Mouse (Mus musculus): ENCODE measurements around the gene Sptbn4. TPM values are rescaled to one million over a fixed set of nuclear protein-coding genes. Genes with fewer than 3 reads are reported as not detected.
A peak's percentile ranks its signal among the peaks of the same experiment; 100 is the strongest.

The Sptbn4 gene
- polyA plus RNA-seq, 2 experiments: 0.06 TPM

- H3K9ac ChIP-seq (replicated peaks): no peak overlapping the region
Observed at GRCm38 (mm10) chr7:27471390-27472120, 24.1 kb upstream of the Sptbn4 start.

DNA sequence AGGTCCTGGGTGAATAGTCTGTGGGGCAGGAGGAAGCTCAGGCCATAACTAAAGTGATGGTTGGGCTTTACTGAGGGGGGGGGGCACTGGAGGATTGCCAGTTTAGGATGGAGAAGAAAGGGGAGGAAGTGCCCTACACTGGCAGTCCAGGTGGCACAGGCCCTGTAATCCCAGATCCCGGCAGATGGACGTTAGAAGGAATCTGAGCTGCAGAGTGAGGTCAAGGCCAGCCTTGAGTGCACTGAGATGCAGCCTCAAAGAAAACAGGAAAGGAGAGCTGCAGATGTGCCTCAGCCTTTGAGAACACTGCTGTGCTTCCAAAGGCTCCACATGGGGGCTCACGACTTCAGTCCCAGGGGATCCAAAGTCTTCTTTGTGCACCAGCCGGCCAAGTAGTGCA, 20.2 kb upstream of the Sptbn4 start:
- ATAC-seq (ENCODE audit: insufficient read depth): no peak
- no peak overlapping the region for H3K27ac ChIP-seq

More at GRCm38 (mm10) chr7:27471390-27472120, 24.1 kb upstream of the Sptbn4 start:
- Histone ChIP-seq H3K27ac (peak overlapping the region; percentile 94), H3K36me3 (replicated peaks; ENCODE audit: control insufficient read depth, insufficient read depth, low read depth) (peaks cover 14% of the 10 kb centered on the region), H3K4me2 (ENCODE audit: low read depth) (peak overlapping the region; percentile 74), H3K9me3 (ENCODE audit: control insufficient read depth, low read length) (no peaks in the 10 kb centered on the region), H3K27me3 (ENCODE audit: control insufficient read depth, insufficient read depth, low read length) (no peaks in the 10 kb centered on the region), H3K4me1 (replicated peaks; ENCODE audit: control insufficient read depth in 2 of 2, insufficient read depth in 2 of 2, low read length in 1 of 2) (peaks cover 9 to 18% of the 10 kb centered on the region in 2 experiments; a peak in 3 of 4 replicates), H3K4me3 (ENCODE audit: insufficient read depth in 1 of 2, low read depth in 2 of 2, low read length in 2 of 2) (0 out of 4 replicates have a peak overlapping the region, but pooled peaks of 1 of the 2 experiments have one; percentile 8)
- WGBS (ENCODE audit: insufficient replicate concordance): 89% methylated on average over 11 of the region's 11 CpGs
- ATAC-seq (ENCODE audit: insufficient read depth): no peak
- no peak for DNase-seq (ENCODE audit: low read depth in 3 of 3, low spot score in 3 of 3)
- TF ChIP-seq EP300 (IDR thresholded peaks at IDR 0.05; ENCODE audit: low read depth) (no peak), CTCF (IDR thresholded peaks at IDR 0.05; ENCODE audit: low read depth) (no peak)

DNA sequence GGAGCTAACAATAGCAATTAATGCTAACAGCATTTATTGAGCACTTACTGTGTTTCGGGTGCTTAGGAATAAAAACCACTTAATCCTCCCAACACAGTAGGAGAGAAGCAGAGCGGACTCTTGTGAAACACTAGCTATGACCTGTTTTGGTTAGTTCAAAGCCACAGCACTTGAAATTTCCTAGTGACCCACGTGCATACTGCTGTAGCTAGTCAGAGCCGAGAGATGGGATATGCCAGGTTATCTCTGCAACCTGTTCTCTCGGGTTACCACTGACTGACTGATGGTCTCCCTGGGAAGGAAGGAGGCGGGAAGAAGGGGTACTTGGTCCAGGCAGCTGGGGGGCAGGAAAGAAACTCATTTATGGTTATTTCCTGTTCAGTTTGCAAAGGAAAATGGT, 13.0 kb upstream of the Sptbn4 start:
- ATAC-seq (ENCODE audit: insufficient read depth) (no peak), DNase-seq (ENCODE audit: low read depth in 3 of 3, low spot score in 3 of 3) (no peak)
- Histone ChIP-seq H3K9me3 (ENCODE audit: control insufficient read depth, low read length) (no peaks in the 10 kb centered on the region), H3K27me3 (ENCODE audit: control insufficient read depth, insufficient read depth, low read length) (no peaks in the 10 kb centered on the region), H3K4me2 (ENCODE audit: low read depth) (no peak overlapping the region), H3K4me1 (replicated peaks; ENCODE audit: control insufficient read depth in 2 of 2, insufficient read depth in 2 of 2, low read length in 1 of 2) (peaks cover 25 to 34% of the 10 kb centered on the region in 2 experiments), H3K4me3 (ENCODE audit: insufficient read depth in 1 of 2, low read depth in 2 of 2, low read length in 2 of 2) (no peak overlapping the region), H3K36me3 (replicated peaks; ENCODE audit: control insufficient read depth, insufficient read depth, low read depth) (peaks cover 98% of the 10 kb centered on the region), H3K27ac (no peak overlapping the region), H3K9ac (replicated peaks) (no peak overlapping the region)
- WGBS (ENCODE audit: insufficient replicate concordance): 55% methylated on average over 6 of the region's 6 CpGs
- TF ChIP-seq CTCF (IDR thresholded peaks at IDR 0.05; ENCODE audit: low read depth): no peak
- no peak for TF ChIP-seq EP300 (IDR thresholded peaks at IDR 0.05; ENCODE audit: low read depth)

More for the DNA sequence above, 20.2 kb upstream of the Sptbn4 start:
- no peak for DNase-seq (ENCODE audit: low read depth in 3 of 3, low spot score in 3 of 3)
- H3K36me3 ChIP-seq (replicated peaks; ENCODE audit: control insufficient read depth, insufficient read depth, low read depth): peaks cover 47% of the 10 kb centered on the region
- peaks cover 6 to 7% of the 10 kb centered on the region in 2 experiments; a peak in 3 of 4 replicates for H3K4me1 ChIP-seq (replicated peaks; ENCODE audit: control insufficient read depth in 2 of 2, insufficient read depth in 2 of 2, low read length in 1 of 2)
- H3K27me3 ChIP-seq (ENCODE audit: control insufficient read depth, insufficient read depth, low read length): no peaks in the 10 kb centered on the region
- H3K4me2 ChIP-seq (ENCODE audit: low read depth): no peak overlapping the region
- WGBS (ENCODE audit: insufficient replicate concordance): 70% methylated on average over 4 of the region's 4 CpGs
- H3K9ac ChIP-seq (replicated peaks): no peak overlapping the region
- TF ChIP-seq EP300 (IDR thresholded peaks at IDR 0.05; ENCODE audit: low read depth): no peak
- TF ChIP-seq CTCF (IDR thresholded peaks at IDR 0.05; ENCODE audit: low read depth): 0 out of 2 replicates have a peak, but pooled peaks have one; percentile 15
- no peaks in the 10 kb centered on the region for H3K9me3 ChIP-seq (ENCODE audit: control insufficient read depth, low read length)
- no peak overlapping the region for H3K4me3 ChIP-seq (ENCODE audit: insufficient read depth in 1 of 2, low read depth in 2 of 2, low read length in 2 of 2)

DNA sequence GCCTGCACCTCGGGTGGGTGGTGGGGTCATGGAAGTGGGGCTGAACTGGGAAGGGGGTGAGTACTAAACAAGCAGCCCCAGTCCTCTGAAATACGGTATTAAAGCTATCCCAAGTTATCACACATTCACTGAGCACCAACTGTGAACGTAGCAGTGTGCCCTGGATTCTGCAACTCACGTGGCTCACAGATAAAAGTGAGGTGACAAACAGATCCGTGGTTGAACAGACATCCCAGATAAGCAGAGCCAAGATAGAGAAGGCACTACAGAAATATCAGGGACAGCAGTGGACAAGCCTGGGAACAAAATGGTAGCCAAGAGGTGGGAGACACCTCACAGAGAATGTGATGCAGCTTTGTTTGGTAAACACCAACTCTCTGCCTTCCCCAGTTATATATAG, 12.2 kb upstream of the Sptbn4 start:
- H3K36me3 ChIP-seq (replicated peaks; ENCODE audit: control insufficient read depth, insufficient read depth, low read depth): peaks cover 98% of the 10 kb centered on the region
- peak overlapping the region; percentile 52 for H3K27ac ChIP-seq

DNA sequence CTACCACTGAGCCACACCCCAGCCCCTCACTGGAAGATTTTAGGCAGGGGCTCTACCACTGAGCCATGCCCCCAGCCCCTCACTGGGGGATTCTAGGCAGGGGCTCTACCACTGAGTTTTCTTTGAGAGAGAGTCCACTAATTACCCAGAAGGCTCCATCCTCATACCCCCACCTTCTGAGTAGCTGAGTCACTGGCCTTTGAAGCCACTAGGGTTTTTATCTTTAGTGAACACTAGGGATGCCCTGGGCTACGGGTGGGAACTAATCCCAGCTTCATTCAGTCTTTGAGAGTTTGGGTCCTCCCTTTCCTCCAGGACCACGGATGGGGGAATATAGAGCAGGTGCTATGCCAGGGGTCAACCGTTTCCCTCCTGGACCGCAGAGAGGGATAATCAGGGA, 11.1 kb upstream of the Sptbn4 start:
- Histone ChIP-seq H3K4me1 (replicated peaks; ENCODE audit: control insufficient read depth in 2 of 2, insufficient read depth in 2 of 2, low read length in 1 of 2) (peaks cover 41 to 50% of the 10 kb centered on the region in 2 experiments), H3K36me3 (replicated peaks; ENCODE audit: control insufficient read depth, insufficient read depth, low read depth) (peaks cover 98% of the 10 kb centered on the region), H3K27me3 (ENCODE audit: control insufficient read depth, insufficient read depth, low read length) (no peaks in the 10 kb centered on the region), H3K9me3 (ENCODE audit: control insufficient read depth, low read length) (no peaks in the 10 kb centered on the region), H3K4me3 (ENCODE audit: insufficient read depth in 1 of 2, low read depth in 2 of 2, low read length in 2 of 2) (no peak overlapping the region), H3K27ac (peak overlapping the region; percentile 67), H3K4me2 (ENCODE audit: low read depth) (peak overlapping the region; percentile 24; the same call in 1 of the 2 replicates), H3K9ac (replicated peaks) (no peak overlapping the region)
- TF ChIP-seq EP300 (IDR thresholded peaks at IDR 0.05; ENCODE audit: low read depth) (no peak), CTCF (IDR thresholded peaks at IDR 0.05; ENCODE audit: low read depth) (no peak)
- DNase-seq (ENCODE audit: low read depth in 3 of 3, low spot score in 3 of 3) (no peak), ATAC-seq (ENCODE audit: insufficient read depth) (peak; percentile 45; the same call in 1 of the 2 replicates)
- 61% methylated on average over 4 of the region's 4 CpGs for WGBS (ENCODE audit: insufficient replicate concordance)

More for the DNA sequence above, 12.2 kb upstream of the Sptbn4 start:
- H3K4me2 ChIP-seq (ENCODE audit: low read depth): no peak overlapping the region
- peak; percentile 35; the same call in 1 of the 2 replicates for TF ChIP-seq EP300 (IDR thresholded peaks at IDR 0.05; ENCODE audit: low read depth)
- TF ChIP-seq CTCF (IDR thresholded peaks at IDR 0.05; ENCODE audit: low read depth): no peak
- 21% methylated on average over 5 of the region's 5 CpGs for WGBS (ENCODE audit: insufficient replicate concordance)
- ATAC-seq (ENCODE audit: insufficient read depth) (peak; percentile 29), DNase-seq (ENCODE audit: low read depth in 3 of 3, low spot score in 3 of 3) (no peak)
- H3K27me3 ChIP-seq (ENCODE audit: control insufficient read depth, insufficient read depth, low read length): no peaks in the 10 kb centered on the region
- peaks cover 32 to 42% of the 10 kb centered on the region in 2 experiments for H3K4me1 ChIP-seq (replicated peaks; ENCODE audit: control insufficient read depth in 2 of 2, insufficient read depth in 2 of 2, low read length in 1 of 2)
- H3K9ac ChIP-seq (replicated peaks): no peak overlapping the region
- no peaks in the 10 kb centered on the region for H3K9me3 ChIP-seq (ENCODE audit: control insufficient read depth, low read length)
- no peak overlapping the region for H3K4me3 ChIP-seq (ENCODE audit: insufficient read depth in 1 of 2, low read depth in 2 of 2, low read length in 2 of 2)
